Mouse (Mus musculus) R1 (cell line): ENCODE measurements around the gene Lrwd1.

Experiments
- DNase-seq: peaks from one replicate; pipeline ENCODE4 v3.0.0-alpha.2; 2018; ENCODE audit warnings: low read depth, low spot score

Gene Lrwd1

DNA sequence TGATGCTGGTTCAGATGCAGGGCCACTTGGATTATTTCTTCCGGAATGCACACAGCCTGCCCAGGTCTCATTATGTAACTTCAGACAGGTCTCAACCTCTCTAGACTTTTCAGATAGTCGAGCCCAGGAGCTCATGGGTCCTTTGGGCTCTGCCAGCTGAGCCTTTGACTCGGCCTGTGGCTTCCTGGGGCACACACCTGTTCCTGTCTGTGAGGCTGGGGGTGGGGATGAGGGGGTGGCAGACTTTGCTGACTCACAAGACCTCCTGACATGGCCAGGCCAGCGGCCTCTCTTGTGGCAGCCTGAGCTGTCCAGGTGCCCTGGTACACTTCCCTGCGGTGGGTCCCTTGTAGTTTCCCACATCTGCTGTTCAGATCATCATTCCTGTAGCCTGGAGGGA is 43.9 kb downstream of the Lrwd1 start:
- DNase-seq = no peak

DNA sequence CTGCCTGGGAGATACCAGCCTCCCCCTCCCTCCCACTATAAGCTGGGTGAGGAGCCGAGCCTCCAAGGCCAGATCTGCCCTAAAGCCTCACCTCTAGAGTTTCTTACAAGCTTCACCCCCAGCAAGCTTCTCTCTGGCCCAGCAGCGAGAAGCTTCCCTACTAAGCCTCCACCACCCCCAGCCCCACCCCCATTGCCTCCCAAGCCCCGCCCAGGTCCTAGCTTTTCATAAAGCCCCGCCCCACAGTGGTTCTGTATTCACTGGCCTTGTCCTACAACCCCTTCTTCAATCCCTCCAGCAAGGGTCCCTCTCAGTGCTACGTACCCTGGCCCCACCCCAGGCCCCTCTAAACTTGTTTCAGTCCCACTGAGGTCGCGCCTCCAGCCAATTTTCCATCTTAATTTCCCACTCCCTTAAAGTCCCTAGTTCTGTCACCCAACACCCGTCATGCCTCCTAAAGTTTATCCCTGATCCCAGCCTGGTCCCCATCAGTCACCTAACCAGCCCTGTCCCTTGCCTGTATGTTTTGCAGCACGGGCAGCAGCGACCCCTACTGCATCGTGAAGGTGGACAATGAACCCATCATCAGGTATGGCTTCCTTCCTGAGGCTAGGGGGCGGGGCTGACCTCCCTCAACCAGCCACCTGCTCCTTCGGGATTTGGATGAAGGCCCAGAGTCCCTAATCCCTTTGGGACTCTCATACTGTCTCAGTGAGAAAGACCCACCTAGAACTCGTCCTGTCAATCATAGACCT is 46.9 kb downstream of the Lrwd1 start:
- DNase-seq = peak; percentile 52

DNA sequence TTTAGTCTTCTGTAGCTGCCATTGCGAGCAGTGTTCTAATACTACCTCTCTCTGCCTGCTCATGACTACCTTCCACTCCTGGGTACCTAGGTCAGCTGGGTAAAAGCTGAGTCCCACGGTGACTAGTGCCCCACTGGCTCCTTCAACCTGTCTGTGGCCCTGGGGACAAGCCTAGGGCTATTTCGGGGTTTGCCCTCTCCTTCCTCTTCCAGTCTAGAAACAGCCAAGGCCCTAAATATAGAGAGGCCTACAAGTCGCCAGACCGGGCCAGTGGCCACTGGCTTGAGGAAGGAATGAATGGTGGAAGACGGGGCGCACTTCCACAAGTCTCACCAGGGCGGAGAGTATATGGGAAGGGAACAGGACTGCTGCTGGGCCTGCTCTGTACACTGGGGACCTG is 49.6 kb downstream of the Lrwd1 start:
- DNase-seq = no peak

DNA sequence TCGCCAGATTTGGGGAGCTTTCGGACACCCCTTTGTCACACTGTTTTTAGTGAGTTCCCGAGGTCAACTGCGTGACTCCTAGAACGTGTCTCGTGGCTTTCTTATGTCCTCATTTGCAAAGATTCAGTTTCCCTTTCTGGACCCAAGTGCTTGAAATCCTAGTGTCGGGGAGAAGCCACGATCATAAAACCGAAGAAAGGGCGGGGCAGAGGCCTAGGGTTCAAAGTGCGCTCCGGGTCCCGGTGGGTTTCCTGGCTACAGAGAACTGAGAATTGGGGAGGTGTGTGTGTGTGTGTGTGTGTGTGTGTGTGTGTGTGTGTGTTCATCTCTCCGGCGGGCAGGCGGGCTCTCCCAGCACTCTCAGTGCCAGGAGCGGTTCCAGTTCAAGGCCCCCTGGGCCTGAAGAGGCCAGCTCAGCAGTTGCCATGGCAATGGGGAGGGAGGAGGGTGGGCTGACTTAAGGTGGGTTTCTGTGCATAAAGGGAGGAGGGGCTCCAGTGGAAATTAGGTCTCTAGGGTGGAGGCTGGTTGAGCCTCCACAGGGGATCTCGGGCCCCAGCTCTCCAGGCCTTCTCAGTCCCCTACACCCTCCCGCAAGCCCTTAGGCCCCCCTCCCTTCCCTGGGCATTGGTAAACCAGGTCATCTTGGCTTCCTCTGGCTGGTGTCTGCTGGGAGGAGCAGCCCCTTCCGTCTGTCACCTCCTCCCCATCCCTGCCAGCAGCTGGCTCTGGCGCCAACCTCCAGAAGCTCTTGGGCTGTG is 50.8 kb downstream of the Lrwd1 start:
- DNase-seq = peak; percentile 53

DNA sequence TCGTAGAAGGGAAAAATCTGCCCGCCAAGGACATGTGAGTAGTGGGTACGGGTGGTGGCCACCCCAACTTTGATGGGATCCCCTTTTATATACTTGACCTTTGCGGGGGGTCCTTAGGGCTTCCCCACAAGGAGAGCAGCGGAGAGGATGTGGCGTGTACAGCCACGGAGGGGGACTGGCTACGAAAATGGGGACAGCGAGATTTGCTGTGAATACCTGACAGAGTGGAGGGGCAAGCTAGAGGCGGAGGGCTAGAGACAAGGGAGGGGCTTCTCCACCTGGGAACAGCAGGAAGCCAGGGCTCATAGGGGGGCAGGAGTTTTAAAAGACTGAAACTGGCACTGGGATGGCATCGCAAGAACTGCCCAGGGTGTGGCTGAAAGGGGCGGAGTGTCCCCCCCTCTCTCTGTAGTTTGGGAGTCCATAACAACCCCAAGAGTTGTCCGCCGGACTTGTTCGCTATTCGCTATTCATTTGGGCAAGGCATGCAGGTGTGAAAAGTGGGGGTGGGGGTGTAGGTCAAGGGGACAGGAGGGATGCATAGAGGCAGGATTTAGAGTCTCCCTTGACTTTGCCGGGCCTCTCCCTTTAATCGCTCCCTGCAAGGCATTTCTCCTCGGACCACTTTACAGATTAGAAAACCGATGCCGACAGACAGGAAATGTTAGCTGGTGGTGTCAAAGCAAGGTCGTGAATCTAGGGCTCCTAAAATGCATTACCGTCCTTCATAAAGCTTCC is 51.6 kb downstream of the Lrwd1 start:
- peak; percentile 57 for DNase-seq

DNA sequence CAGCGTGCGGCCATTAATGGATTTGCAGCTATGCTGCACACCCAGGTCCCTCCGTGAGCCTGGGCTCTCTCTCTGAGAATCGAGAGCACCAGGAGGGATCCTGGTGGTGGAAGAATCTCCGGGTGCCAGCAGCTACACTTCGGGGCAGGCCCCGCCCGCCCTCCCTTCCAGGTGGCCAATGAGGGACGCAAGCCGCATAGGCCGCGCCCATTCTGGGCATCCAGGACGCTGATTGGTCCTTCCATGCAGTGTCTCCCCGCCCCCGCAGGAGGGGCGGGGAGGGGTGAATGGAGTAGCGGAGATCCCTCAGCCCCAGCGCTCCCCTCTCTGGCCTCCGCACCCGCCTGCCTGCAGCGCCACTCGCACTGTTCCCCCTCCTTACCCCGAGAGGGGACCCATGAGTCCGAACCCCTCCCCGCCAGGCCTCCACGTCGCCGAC is 52.2 kb downstream of the Lrwd1 start, which contains the start of gene Rasa4:
TSS of gene Rasa4 (plus strand) at position 248 of the 439 bp plus-strand sequence.
- DNase-seq = peak; percentile 96

DNA sequence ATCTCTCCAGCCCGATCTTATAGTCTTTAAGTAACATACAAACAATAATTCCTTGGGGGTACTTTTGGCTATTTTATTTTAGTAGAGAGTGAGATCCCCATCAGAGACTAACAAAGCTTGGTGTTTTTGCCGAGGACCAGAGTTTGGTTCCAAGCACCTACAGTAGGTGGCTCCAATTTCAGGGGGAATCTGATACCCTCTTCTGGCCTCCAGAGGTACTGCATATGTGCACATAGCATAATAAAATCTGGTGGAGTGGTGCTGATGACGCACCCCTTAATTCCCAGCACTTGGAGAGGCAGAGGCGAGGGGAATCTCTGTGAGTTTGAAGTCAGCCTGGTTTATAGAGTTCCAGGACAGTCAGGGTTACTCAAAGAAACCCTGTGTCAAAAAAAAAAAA is 53.5 kb downstream of the Lrwd1 start:
- DNase-seq = peak; percentile 83

DNA sequence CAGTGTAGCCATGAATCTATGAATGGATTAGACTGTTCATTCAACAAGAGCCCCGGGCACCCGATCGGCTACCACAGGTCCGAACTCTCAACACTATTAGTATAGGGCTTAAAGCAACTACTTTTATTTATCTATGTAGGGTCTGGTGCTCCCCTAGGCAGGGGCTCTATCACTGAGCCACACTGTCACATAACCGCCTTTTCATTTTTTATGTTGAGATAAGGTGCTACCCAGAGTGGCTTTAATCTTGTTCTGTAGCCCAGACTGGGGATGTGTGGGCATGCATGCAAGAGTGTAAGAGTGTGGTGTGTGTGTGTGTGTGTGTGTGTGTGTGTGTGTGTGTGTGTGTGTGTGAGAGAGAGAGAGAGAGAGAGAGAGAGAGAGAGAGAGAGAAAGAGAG is 57.7 kb downstream of the Lrwd1 start:
- no peak for DNase-seq

DNA sequence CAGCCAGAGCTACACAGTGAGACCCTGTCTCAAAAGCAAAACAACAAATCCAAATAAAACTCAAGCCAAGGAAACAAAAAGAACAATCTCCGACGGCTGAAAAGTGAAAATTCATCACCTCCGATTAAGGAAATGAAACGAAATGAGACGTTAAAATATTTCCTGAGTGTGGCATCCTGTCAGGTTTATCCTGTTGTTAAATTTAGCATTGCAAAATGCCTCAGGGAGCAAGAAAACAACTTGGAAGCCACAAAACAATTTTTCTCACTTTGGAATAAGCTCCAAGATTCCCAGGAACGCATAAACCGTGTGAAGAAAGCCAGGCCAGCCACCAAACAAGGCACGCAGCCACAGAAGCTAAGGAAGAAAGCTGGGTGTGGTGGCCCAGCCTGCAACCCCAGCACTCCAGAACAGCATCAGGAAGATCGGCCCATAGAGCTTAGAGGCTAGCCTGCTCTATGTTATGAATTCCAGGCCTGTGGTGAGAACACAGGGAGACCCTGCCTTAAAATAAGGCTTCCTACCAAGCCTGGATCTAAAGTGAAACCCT is 58.8 kb downstream of the Lrwd1 start:
- no peak for DNase-seq

DNA sequence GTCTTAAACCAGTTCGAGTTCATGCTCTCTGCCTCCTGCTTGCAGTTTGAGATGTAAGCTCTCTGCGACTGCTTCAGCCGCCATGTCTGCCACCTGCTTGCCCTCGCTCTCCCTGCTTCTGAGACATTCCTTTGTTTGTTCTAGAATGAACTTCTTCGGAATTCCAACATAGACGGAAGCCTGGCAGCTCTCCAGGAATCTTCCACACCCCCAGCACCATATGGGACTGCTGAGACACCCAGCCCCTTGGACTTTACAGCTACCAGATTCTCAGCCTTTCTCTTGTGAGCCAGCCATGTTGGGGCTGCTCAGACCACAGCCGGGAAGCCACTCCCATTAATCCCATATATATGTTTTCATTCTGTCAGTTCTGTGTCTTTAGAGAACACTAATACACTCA is 59.6 kb downstream of the Lrwd1 start:
- DNase-seq = peak; percentile 92

DNA sequence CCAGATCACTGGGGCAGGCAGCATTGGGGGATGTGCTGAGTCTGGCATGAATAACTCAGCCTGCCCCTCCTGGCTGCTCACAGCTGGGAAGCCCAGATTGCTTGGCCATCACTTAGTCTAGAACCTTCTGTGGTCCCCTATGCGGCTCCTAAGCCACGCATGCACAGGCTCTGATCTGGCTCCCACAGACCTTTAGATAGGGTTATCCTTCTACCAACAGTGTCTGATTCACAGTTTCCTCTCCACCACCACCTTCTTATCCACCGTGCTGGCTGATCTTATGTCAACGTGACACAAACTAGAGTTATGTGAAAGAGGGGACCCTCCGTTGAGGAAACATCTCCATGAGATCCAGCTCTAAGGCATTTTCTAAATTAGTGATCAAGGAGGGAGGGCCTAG is 60.8 kb downstream of the Lrwd1 start:
- no peak for DNase-seq

DNA sequence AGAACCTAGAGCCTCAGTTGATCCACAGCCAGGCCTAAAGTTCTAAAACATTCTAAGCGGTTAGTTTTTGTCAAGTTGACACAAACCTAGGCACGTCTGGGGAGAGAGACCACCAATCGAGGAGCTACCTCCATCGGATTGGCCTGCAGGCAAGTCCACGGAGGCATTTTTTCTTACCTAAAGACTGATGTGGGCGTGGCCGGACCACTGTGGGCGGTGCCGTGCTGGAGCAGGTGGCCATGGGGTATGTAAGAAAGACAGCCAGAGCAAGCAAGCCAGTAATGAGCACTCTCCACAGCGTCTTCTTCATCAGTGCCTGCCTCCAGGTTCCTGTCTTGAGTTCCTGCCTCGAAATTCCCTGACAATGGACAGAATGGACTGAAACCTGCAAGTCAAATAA is 62.3 kb downstream of the Lrwd1 start:
- DNase-seq = peak; percentile 80

DNA sequence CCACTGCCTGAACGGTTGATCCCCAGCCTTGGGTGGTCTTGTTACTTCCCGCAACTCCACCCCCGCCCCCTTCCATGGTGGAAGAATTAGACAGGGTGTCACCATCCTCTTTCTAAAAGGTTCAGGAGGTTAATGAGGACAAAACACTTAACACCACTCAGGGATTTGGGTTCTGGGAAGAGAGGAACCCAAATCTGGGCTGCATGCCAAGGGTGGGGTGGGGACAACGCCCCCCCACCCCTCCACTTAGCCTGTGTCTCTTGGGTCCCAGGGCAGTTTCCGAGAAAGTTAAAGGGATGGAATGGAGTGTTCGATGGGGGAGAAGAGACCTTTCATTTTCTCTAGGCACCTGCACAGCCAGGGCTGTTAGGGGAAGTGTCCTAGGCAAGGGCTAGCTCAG is 62.8 kb downstream of the Lrwd1 start:
- DNase-seq = peak; percentile 33
